Mouse (Mus musculus) hindbrain, embryonic 10.5 days (tissue): ENCODE measurements around the gene Mrps6. TPM values are rescaled to one million over a fixed set of nuclear protein-coding genes. Genes with fewer than 3 reads are reported as not detected.
A peak's percentile ranks its signal among the peaks of the same experiment; 100 is the strongest.

Experiments
- DNase-seq: peaks from one replicate; pipeline ENCODE4 v3.0.0-alpha.2; 2017; ENCODE audit warnings: low spot score
- H3K27ac ChIP-seq: fragments of 300-500 bp; sonication (generic); 2 replicates; pipeline ENCODE4 v1.5.1; 2016; ENCODE audit warnings: mild to moderate bottlenecking, moderate library complexity
- H3K27me3 ChIP-seq: fragments of 300-500 bp; sonication (generic); 2 replicates; pipeline ENCODE4 v1.6.1; 2016; ENCODE audit warnings: mild to moderate bottlenecking; ENCODE audit not compliant: poor library complexity, insufficient read depth, severe bottlenecking
- H3K36me3 ChIP-seq: fragments of 300-500 bp; sonication (generic); 2 replicates; pipeline ENCODE4 v1.6.1; 2016; ENCODE audit warnings: mild to moderate bottlenecking, moderate library complexity
- H3K4me1 ChIP-seq: fragments of 300-500 bp; sonication (generic); replicated peaks from 2 replicates; pipeline ENCODE4 v1.6.1; 2016; ENCODE audit warnings: mild to moderate bottlenecking
- H3K4me3 ChIP-seq: fragments of 300-500 bp; sonication (generic); 2 replicates; pipeline ENCODE4 v1.5.1; 2016; ENCODE audit warnings: mild to moderate bottlenecking, moderate library complexity
- H3K9me3 ChIP-seq: fragments of 300-500 bp; sonication (generic); 2 replicates; pipeline ENCODE4 v1.6.1; 2016; ENCODE audit warnings: mild to moderate bottlenecking, moderate library complexity
- WGBS: fragments of 180-500 bp; shearing (Covaris S2); methylation state at CpG from one replicate; pipeline ENCODE4 v1.1.7; 2016; 5-methylcytosine and 5-hydroxymethylcytosine counted together
- polyA plus RNA-seq: library from polyadenylated mRNA; unstranded; fragments of >200 nt; fragmentation: Nextera tagmentation; extraction: Ambion mirVana; gene quantifications from 2 replicates; pipeline ENCODE4 v1.2.1, GENCODE M21; 2016

The Mrps6 gene
- polyA plus RNA-seq, 1 experiment from 2014 or later: 143 TPM

GRCm38 (mm10) chr16:92139386-92140261 is 81.6 kb downstream of the Mrps6 start:
- peak; percentile 48 for DNase-seq
- peak overlapping the region; percentile 4; the same call in 1 of the 2 replicates for H3K4me3 ChIP-seq
- no peaks in the 10 kb centered on the region for H3K27me3 ChIP-seq
- 32% methylated on average over 15 of the region's 15 CpGs for WGBS
- H3K27ac ChIP-seq: peak overlapping the region; percentile 88
- 0 out of 2 replicates have a peak, but pooled peaks cover 8% of the 10 kb centered on the region for H3K9me3 ChIP-seq
- H3K36me3 ChIP-seq: no peaks in the 10 kb centered on the region
- peaks cover 54% of the 10 kb centered on the region for H3K4me1 ChIP-seq

DNA sequence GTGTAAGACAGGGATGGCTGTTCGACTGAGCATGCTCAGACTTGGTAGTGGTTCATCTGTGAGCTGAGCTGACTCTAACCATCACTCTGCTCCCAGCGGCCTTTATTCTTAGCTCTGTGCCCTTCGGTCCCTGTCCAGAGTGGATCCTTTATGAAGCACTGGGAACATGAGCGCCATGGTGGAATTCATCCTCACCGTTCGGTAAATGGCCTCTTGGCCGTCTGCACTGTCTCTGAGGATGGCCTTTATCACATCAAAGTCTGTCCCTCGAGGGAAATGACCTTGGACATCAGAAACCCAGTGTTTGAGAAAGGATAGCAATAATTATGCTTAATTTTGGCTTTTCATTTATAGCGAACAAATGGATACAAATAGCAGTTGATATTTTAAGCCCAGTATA is 82.3 kb downstream of the Mrps6 start:
- Histone ChIP-seq H3K9me3 (0 out of 2 replicates have a peak, but pooled peaks cover 8% of the 10 kb centered on the region), H3K27ac (peak overlapping the region; percentile 88), H3K36me3 (no peaks in the 10 kb centered on the region), H3K4me3 (no peak overlapping the region), H3K4me1 (peaks cover 52% of the 10 kb centered on the region), H3K27me3 (no peaks in the 10 kb centered on the region)
- 63% methylated on average over 9 of the region's 9 CpGs for WGBS
- peak; percentile 12 for DNase-seq

- Histone ChIP-seq H3K27ac (peak overlapping the region; percentile 59), H3K27me3 (no peaks in the 10 kb centered on the region), H3K36me3 (no peaks in the 10 kb centered on the region), H3K4me1 (peaks cover 49% of the 10 kb centered on the region), H3K9me3 (0 out of 2 replicates have a peak, but pooled peaks cover 8% of the 10 kb centered on the region), H3K4me3 (no peak overlapping the region)
- WGBS: 88% methylated on average over 12 of the region's 12 CpGs
- no peak for DNase-seq
These were observed 83.0 kb downstream of the Mrps6 start for GRCm38 (mm10) chr16:92141021-92141420.

DNA sequence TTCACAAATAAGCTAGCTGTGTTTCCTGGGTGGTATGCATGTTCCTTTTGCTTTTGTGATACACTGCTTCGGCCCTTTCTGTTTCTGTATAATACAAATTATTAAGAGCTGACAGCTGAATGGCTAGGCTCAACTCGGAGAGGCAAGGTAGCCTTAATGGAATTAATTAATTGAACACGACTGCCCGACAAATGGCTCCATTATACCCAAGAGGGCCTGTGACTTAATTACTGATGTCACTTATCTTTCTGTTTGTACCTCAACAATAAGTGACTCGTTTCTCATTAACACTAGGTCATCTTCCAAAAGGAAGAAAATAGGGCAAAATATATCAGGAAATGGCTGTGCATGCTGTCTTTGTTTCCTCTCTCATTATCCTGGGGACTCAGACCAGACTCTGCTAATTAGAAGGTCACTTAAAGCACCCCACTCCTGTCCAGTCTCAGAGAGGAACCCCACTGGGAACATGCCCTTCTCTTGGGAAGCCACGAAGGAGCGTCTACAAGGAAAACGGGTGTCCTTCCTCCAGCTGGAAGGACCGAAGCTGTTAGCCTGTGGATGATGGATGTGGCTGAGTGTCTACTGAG is 84.4 kb downstream of the Mrps6 start:
- Histone ChIP-seq H3K27ac (peak overlapping the region; percentile 66), H3K4me1 (peaks cover 49% of the 10 kb centered on the region)

GRCm38 (mm10) chr16:92147631-92148366 is 89.7 kb downstream of the Mrps6 start:
- 90% methylated on average over 12 of the region's 12 CpGs for WGBS
- Histone ChIP-seq H3K27me3 (no peaks in the 10 kb centered on the region), H3K36me3 (no peaks in the 10 kb centered on the region), H3K4me1 (peaks cover 21% of the 10 kb centered on the region), H3K4me3 (no peak overlapping the region), H3K27ac (no peak overlapping the region), H3K9me3 (no peaks in the 10 kb centered on the region)
- DNase-seq: no peak

More for the DNA sequence above, 84.4 kb downstream of the Mrps6 start:
- 71% methylated on average over 9 of the region's 9 CpGs for WGBS
- Histone ChIP-seq H3K9me3 (no peaks in the 10 kb centered on the region), H3K36me3 (no peaks in the 10 kb centered on the region), H3K27me3 (no peaks in the 10 kb centered on the region), H3K4me3 (no peak overlapping the region)
- DNase-seq: no peak

DNA sequence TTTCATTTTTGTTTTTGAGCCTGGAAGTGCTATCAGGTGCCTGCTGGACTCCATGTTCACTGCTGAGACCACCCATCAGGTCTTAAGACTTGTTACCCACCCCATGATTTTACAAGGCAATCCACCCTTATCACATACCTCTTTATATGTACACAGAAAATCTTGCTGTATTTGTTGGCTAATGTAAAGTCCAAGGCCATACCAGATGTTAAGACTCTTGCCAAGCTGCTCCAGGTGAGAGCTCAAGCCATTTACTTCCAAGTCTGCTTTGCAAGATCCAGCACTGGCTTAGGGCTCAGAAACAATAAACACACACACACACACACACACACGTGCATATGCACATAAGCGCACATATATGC is 90.3 kb downstream of the Mrps6 start:
- Histone ChIP-seq H3K4me3 (no peak overlapping the region), H3K36me3 (no peaks in the 10 kb centered on the region), H3K4me1 (peaks cover 17% of the 10 kb centered on the region), H3K27ac (no peak overlapping the region), H3K9me3 (no peaks in the 10 kb centered on the region), H3K27me3 (no peaks in the 10 kb centered on the region)
- no peak for DNase-seq
- 92% methylated on average over 2 of the region's 2 CpGs for WGBS

- no peaks in the 10 kb centered on the region for H3K27me3 ChIP-seq
- H3K4me1 ChIP-seq: peaks cover 17% of the 10 kb centered on the region
- 70% methylated on average over 4 of the region's 4 CpGs for WGBS
- H3K27ac ChIP-seq: no peak overlapping the region
- H3K9me3 ChIP-seq: no peaks in the 10 kb centered on the region
- no peak overlapping the region for H3K4me3 ChIP-seq
- H3K36me3 ChIP-seq: no peaks in the 10 kb centered on the region
- no peak for DNase-seq
These were observed 92.9 kb downstream of the Mrps6 start for GRCm38 (mm10) chr16:92150975-92151374.

DNA sequence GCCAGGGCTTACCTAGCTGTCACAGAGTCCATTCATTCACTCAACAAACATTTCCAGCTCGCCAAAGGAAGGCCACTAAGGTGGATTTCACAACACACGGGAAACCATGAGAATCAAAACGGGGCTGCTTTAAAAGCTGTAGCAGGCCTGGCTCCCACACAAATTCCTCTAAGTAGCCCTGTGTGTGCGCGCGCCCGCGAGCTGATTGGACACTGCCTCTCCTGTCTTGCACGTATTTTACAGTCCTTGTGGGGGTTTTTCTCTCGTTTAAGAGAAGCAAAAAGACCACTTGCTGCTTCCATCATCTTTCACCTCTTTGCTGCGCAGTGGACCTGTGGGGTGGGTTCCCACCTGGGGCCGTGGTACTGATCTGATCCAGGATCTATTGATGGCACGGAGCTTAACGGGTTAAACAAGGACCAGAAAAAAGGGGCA is 100.0 kb downstream of the Mrps6 start:
- H3K9me3 ChIP-seq: no peaks in the 10 kb centered on the region
- no peaks in the 10 kb centered on the region for H3K36me3 ChIP-seq
- H3K4me3 ChIP-seq: peak overlapping the region; percentile 64
- peak; percentile 64 for DNase-seq
- H3K27me3 ChIP-seq: 0 out of 2 replicates have a peak, but pooled peaks cover 5% of the 10 kb centered on the region
- H3K27ac ChIP-seq: peak overlapping the region; percentile 90
- H3K4me1 ChIP-seq: peaks cover 45% of the 10 kb centered on the region
- WGBS: 6% methylated on average over 14 of the region's 14 CpGs

DNA sequence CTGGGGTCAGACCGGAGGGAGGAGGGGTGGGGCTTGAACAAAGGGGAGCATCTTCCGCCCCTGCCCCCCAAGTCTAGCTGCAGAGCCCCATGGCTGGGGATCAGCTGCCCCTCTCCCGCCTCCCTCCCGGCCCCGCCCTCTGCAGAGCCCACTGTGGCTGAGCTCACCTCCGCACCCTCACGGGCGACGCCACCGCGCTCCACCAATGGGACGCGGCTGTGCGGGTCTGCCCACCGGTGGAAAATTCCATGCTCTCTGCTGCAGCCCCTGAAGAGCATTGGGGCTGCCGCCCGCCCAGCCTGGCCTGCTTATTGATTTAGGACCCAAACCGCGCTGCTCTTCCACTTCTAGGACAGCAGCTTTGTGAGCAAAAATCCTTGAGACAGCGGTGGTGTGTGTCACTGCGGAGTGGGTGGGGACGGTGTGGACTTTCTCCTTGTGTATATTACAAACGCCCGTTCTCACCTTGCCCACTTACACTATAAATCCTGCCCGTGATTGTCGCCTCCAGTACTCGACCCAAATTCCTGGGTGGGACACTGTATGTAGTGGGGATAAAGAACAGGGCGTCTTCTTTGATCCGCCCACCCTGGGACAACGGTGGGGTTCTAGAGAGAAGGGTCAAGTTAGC is 100.5 kb downstream of the Mrps6 start:
- peaks cover 51% of the 10 kb centered on the region for H3K4me1 ChIP-seq
- WGBS: 6% methylated on average over 30 of the region's 30 CpGs
- H3K27ac ChIP-seq: peak overlapping the region; percentile 90
- H3K9me3 ChIP-seq: no peaks in the 10 kb centered on the region
- no peaks in the 10 kb centered on the region for H3K36me3 ChIP-seq
- DNase-seq: peak; percentile 82
- 0 out of 2 replicates have a peak, but pooled peaks cover 5% of the 10 kb centered on the region for H3K27me3 ChIP-seq
- peak overlapping the region; percentile 64 for H3K4me3 ChIP-seq

GRCm38 (mm10) chr16:92159114-92159513 is 101.0 kb downstream of the Mrps6 start:
- H3K36me3 ChIP-seq: no peaks in the 10 kb centered on the region
- H3K9me3 ChIP-seq: no peaks in the 10 kb centered on the region
- H3K4me1 ChIP-seq: peaks cover 56% of the 10 kb centered on the region
- H3K27me3 ChIP-seq: 0 out of 2 replicates have a peak, but pooled peaks cover 5% of the 10 kb centered on the region
- whole genome bisulfite sequencing: 42% methylated on average over 6 of the region's 6 CpGs
- peak overlapping the region; percentile 90 for H3K27ac ChIP-seq
- no peak for DNase-seq
- H3K4me3 ChIP-seq: peak overlapping the region; percentile 64
